Mouse (Mus musculus) colon, adult 2 months (tissue): ENCODE measurements around the gene Atmin. TPM values are rescaled to one million over a fixed set of nuclear protein-coding genes. Genes with fewer than 3 reads are reported as not detected.

Experiments used
- polyA plus RNA-seq: library from polyadenylated mRNA; depleted of rRNA; stranded (reverse); fragments of >200 nt; gene quantifications from 2 replicates; pipeline ENCODE4 v1.2.3, GENCODE M21; 2012; rRNA removed

Gene Atmin
- polyA plus RNA-seq: 11.9 and 14.8 TPM in 2 replicates

GRCm38 (mm10) chr8:116943161-116943554, at the start of gene Atmin:
Gene Atmin (plus strand): TSS chr8:116943393.

GRCm38 (mm10) chr8:116921337-116922059, 21.7 kb upstream of the Atmin start, which contains the start of the genes Cmc2 and Cenpn:
Gene Cmc2 (minus strand): TSS chr8:116921455.
Gene Cenpn (plus strand): TSS chr8:116921730.

GRCm38 (mm10) chr8:116978631-116979256, 35.6 kb downstream of the Atmin start, which contains the start of gene 1700030J22Rik:
Gene 1700030J22Rik (minus strand): TSS chr8:116978959.

GRCm38 (mm10) chr8:116993095-116993867, 50.1 kb downstream of the Atmin start, which contains the start of gene Gcsh:
Gene Gcsh (minus strand): TSS chr8:116993537.

Other genes starting within 250 kb of the Atmin start
- 1.2 and 1.5 TPM in 2 replicates for gene Cdyl2, start 210.4 kb upstream of the Atmin start, polyA plus RNA-seq
- 5.1 and 6.0 TPM in 2 replicates for gene Cmc2, start 21.9 kb upstream of the Atmin start, polyA plus RNA-seq
- 2.2 and 2.3 TPM in 2 replicates for gene Cenpn, start 21.7 kb upstream of the Atmin start, polyA plus RNA-seq
- gene 1700030J22Rik, start 35.6 kb downstream of the Atmin start, polyA plus RNA-seq: 0.38 and 0.49 TPM in 2 replicates
- 17.0 and 19.3 TPM in 2 replicates for gene Gcsh, start 50.1 kb downstream of the Atmin start, polyA plus RNA-seq
- gene Pkd1l2, start 139.1 kb downstream of the Atmin start, polyA plus RNA-seq: 0.07 and 0.12 TPM in 2 replicates
- 0.80 and 0.84 TPM in 2 replicates for gene Bco1, start 152.5 kb downstream of the Atmin start, polyA plus RNA-seq
- gene Gan, start 214.7 kb downstream of the Atmin start, polyA plus RNA-seq: 5.8 and 6.5 TPM in 2 replicates